Mouse (Mus musculus) heart, postnatal 25 days (tissue): ENCODE data around the gene Orai1. TPM values are rescaled to one million over a fixed set of nuclear protein-coding genes. Genes with fewer than 3 reads are reported as not detected.
"Not testable (repeated sequence)": the region's sequence is repeated elsewhere in the genome, so short reads cannot be mapped to it uniquely, and the experiment has no call there.

Experiments
- DNase-seq: peaks from one replicate; pipeline ENCODE4 v3.0.0; 2022; ENCODE audit warnings: low spot score
- intact Hi-C: fragments of 180-260 bp; cut with DNase I; formaldehyde crosslinking; loops from one replicate; pipeline ENCODE4 v1.15.1; 2025
- total RNA-seq, 2 experiments: library from RNA; stranded (reverse); gene quantifications; 2 replicates each; pipeline ENCODE4 v1.2.3; 2021

The Orai1 gene
- 10 to 100 TPM; 15.1 to 16.1 TPM for total RNA-seq

DNA sequence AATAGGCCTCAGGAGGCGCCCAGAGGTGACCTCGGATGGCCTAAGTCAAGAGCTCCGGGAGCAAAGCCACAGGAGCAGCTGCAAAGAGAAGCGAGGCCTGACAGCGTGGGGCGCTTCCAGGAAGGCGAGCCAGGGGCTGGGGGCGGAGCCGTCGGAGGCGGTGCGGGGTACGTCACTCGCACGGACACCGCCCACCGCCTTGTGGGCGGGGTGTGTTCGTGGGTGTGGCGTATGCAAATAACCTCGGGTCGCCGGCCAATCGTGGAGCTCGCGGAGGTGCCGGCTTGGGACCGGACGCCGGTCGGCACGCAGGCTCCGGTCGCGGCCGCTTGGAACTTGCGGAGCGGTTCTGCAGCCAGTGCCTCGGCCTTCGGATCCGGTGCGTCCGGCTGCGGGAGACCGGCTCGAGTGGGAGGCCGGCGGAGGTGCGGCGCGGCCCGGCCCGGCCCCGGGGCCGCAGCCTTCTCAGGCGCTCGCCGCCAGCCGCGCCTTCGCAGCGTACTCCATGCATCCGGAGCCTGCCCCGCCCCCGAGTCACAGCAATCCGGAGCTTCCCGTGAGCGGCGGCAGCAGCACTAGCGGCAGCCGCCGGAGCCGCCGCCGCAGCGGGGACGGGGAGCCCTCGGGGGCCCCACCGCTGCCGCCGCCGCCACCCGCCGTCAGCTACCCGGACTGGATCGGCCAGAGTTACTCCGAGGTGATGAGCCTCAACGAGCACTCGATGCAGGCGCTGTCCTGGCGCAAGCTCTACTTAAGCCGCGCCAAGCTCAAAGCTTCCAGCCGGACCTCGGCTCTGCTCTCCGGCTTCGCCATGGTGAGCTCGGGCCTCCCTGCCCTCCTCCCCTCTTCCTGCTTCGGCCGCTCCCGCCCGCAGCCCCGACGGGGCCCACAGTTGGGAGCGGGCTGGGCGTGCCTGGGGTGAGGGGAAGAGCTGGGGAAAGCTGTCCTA lies at the start of gene Orai1:
Gene Orai1, plus strand, starts transcription at position 322 of the 949 bp plus-strand sequence.
- intact Hi-C loops, result loop anchor here (2.0 kb wide), 1 partner anchor 32 kb away; the partner anchor contains the start of gene Morn3
- peak; percentile 97 for DNase-seq

DNA sequence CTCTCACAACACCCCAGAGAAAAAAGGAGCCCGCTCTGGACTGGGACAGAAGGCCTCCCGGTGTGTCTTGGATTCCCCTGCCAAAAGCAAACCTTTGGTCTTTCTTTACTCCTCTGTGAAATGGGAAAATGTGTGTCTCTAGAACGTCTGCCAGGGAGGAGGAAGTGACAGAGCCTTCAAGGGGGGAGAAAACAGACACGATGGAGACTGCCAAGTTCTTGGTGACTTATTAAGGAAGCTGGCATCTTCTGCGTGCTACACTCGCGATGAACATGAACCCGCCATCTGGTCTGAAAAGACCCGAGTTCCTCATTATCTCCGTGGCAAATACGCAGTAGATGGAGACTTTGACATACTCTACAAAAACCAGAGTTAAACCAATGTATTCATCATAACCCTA lies 49.4 kb upstream of the Orai1 start:
- no peak for DNase-seq
- intact Hi-C loops, result loop anchor here (5.0 kb wide), 1 partner anchor 207 kb away; no protein-coding TSS in a partner anchor

GRCm38 (mm10) chr5:122968322-122968721 lies 46.6 kb upstream of the Orai1 start:
- DNase-seq, result no peak
- intact Hi-C loops, result loop anchor here (1.0 to 5.0 kb wide), 3 partner anchors 44 to 204 kb away; no protein-coding TSS in a partner anchor

DNA sequence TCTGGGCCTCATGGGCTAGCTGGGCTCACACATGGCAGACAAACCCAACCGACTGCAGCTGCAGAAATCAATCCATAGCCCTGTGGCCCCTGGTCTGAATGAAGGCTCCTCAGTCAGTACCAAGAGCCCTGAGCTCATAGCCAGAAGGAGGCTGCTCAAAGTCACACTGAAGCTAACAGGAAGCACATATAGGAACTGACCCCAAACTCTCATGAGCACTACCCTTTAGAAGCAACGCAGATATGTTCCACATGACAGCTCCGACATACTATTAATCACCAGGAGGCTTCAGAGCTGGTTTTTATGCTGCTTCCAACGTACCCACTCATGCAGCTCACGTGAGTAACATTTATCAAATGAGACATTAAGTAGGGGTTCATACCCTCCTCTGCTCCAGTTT lies 44.8 kb upstream of the Orai1 start:
- no peak for DNase-seq
- intact Hi-C loops, result no loop called here

DNA sequence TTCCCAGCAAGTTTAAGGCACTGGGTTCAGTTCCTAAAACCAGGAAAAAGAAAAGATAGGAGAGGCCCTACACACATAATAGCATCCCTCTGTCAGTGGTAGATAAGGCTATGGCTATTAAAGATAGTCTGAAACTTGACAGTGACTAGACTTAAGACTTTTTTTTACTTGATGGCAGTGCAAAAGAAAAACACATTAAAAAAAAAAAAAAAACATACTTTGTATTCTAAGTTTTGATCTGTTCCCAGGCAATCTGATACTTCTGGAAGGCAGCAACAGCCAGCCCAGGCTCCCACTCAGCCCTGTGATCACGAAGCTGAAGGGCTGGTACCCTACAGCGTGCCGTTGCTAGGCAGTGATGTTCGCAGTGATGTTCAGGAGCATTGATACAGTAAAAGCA lies 43.4 kb upstream of the Orai1 start:
- no peak for DNase-seq
- intact Hi-C loops, result no loop called here

- no peak for DNase-seq
- intact Hi-C loops, result no loop called here
Observed at GRCm38 (mm10) chr5:122972116-122972515, 42.8 kb upstream of the Orai1 start.

DNA sequence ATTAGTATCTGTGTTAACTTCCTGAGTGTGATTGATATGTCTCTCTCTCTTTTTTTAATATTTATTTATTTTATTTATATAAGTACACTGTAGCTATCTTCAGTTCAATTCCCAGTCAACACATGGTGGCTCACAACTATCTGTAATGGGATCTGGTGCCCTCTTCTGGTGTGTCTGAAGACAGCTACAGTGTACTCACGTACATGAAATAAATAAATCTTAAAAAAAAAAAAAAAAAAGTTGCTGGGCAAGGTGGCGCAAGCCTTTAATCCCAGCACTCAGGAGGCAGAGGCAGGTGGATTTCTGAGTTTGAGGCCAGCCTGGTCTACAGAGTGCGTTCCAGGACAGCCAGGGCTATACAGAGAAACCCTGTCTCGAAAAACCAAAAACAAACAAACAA lies 40.2 kb upstream of the Orai1 start:
- DNase-seq, intact Hi-C loops: not testable (repeated sequence)

DNA sequence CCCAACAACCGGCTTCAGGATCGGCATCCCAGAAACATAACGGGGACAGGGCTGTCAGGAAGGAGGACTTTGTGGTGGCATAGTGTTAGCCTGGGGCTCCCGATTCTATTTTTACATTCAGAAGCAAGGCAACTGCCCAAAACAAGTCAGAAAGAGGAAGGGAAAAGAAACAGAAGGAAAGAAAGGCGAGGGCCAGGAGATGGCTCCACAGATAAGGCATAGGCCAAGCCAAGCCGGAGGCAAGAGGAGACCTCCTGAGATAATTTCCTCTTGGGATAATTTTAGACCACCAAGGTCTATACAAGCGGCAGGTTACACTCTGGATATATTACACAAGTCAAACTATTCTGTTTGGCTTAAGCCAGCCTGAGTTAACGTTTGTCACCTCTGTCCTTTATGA lies 35.9 kb upstream of the Orai1 start:
- intact Hi-C loops, result no loop called here
- DNase-seq, result no peak

DNA sequence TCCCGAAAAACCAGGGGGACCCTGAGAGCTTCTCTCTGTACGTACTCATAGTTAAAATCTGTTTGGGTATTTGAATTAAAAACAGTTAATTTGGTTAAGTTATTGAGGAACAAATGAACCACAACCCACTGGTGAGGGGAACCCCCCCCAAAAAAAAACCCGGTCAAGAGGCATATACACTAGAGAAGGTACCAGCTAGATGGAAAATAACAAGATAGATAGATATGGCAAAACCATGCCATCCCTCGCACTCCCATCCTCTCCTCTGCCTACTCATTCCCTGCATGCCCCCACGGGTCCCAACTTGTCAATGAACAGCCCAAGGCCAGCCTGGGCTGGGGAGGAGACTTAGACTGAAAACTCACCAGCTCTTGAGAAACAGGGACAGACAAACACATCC lies 30.4 kb upstream of the Orai1 start:
- DNase-seq, result no peak
- intact Hi-C loops, result no loop called here

DNA sequence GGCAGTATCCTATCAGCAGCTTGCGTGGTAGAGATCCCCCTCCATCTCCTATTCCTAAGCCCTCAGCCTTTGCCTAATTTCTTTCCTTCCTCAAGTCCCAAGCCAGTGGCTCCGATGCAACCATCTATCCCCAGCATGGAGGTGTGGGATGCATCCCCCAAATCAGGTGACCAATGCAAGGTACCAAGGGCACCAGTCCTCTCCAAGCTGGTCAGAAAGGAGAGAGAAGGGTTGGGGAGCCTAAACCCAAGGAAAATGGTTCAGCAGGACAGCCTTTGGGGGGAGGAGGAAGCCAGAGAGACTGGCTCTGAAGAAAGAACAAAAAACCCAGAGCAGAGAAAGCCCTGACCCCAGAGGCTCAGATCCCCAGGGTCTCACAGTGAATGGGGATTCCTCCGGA lies 29.6 kb upstream of the Orai1 start:
- DNase-seq, result no peak
- intact Hi-C loops, result no loop called here

DNA sequence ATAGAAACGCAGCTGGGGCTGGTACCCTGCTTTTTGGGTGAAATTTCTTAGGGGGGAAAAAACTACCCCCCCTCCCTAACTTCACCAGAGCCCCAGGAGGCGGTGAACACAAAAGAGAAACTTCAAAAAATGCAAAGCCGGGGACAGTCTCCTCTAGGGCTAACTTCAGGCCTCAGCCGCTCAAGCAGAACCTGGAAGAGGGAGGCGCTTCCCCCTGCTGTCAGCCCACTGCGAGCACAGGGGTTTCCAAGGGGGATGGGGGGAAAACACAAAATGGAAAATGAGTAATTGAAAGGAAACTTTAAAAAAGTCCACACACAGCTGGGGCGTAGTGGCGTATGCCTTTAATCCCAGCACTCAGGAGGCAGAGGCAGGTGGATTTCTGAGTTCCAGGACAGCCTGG lies 28.8 kb upstream of the Orai1 start:
- no peak for DNase-seq
- intact Hi-C loops, result no loop called here

DNA sequence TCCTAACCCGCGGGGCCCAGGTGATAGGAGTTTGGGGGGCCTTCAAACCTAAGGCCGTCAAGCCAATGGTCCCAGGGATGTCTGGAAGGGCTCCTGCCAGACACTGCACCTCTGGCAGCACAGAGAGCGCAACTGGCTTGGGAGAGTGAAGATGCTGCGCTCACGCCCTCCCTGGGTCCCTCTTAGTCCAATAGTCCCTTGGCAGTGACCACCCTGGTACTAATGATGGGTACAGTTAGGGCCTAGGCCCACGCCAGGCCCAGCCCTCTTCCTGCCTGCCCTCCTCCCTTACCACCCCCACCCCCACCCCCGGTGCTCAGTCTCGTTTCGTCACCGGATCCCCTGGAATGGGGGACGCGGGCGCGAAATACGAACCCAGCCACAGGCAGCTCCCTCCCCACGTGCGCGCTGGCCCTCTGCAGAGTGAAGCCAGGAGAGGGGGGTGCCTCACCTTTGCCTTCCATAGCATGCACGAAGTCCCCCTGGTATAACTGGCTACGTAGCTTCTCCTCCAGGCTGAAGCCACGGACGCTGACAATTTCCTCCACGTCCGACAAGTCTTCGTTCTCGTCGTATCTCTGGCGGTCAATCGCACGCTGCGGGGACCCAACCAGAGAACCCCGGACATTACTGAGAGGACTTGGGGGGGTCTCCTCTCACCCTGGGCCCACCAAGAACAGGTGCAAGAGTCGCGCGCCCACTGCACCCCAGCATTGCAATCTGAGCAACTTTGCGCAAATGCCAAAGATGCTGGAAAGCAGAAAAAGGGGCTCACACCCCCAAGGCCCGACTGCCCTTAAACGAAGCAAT lies 27.5 kb upstream of the Orai1 start:
- intact Hi-C loops, result loop anchor here (2.0 kb wide), 1 partner anchor 23 kb away; no protein-coding TSS in a partner anchor
- no peak for DNase-seq

GRCm38 (mm10) chr5:122988021-122988751 lies 26.7 kb upstream of the Orai1 start:
- intact Hi-C loops, result loop anchor here (2.0 kb wide), 1 partner anchor 23 kb away; no protein-coding TSS in a partner anchor
- no peak for DNase-seq

- intact Hi-C loops, result loop anchor here (2.0 kb wide), 1 partner anchor 22 kb away; no protein-coding TSS in a partner anchor
- peak; percentile 55 for DNase-seq
Observed at GRCm38 (mm10) chr5:122989001-122989525, 25.8 kb upstream of the Orai1 start.

DNA sequence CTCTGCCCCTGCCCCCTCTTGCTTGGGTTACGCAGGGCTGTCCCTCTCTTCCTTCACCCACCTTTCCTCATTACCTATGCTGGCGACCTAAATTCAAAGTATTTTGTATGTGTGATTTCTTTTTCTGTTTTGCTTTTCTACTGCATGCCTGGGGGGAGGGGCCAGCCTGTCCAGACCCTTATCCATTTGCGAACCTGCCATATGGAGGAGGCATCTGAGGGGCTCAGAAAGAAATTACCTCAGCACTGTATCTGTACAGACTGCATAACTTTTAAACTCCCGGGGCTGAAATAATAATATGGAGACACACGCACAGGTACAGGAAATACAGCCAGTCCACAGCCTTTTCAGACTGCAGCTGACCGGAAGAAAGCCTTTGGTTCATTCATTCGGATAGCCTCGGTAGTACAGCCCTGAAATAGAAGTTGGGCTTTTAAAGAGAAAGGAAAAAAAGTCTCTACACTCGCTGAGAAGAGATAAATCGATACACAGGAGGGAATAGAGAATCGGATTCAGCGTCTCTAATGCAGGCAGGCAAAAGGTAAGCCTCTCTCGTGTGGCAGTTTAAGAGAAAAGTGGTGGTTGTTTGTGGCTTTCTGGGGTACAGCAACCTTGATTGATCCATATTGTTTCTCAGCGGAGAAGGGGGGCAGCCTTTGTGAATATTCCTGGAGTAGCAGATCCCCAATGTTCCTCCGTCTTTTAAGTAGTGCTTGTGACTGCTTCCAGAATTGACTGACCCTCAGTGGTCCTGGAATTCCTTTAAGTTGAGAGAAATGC lies 25.1 kb upstream of the Orai1 start, which contains the start of gene Kdm2b:
Gene Kdm2b, minus strand, starts transcription at position 273 of the 780 bp plus-strand sequence.
- intact Hi-C loops, result loop anchor here (2.0 kb wide), 1 partner anchor 21 kb away; no protein-coding TSS in a partner anchor

GRCm38 (mm10) chr5:122990411-122991160 lies 24.3 kb upstream of the Orai1 start:
- no peak for DNase-seq
- intact Hi-C loops, result no loop called here

More for the DNA sequence above, 25.1 kb upstream of the Orai1 start, which contains the start of gene Kdm2b:
- no peak for DNase-seq

GRCm38 (mm10) chr5:122991350-122992004 lies 23.4 kb upstream of the Orai1 start:
- DNase-seq, result no peak
- intact Hi-C loops, result no loop called here
